Mouse (Mus musculus) heart, embryonic 11.5 days (tissue): ENCODE data around the gene Pin1. TPM values are rescaled to one million over a fixed set of nuclear protein-coding genes. Genes with fewer than 3 reads are reported as not detected.
"Not testable (repeated sequence)": the region's sequence is repeated elsewhere in the genome, so short reads cannot be mapped to it uniquely, and the experiment has no call there.

Source experiments
- ATAC-seq: fragments of 200-750 bp; cut with Nextera tagmentation; replicated peaks from 2 replicates; pipeline ENCODE4 v1.8.0; 2017; ENCODE audit warnings: moderate library complexity; ENCODE audit not compliant: insufficient number of reproducible peaks, low FRiP score, low TSS enrichment
- H3K27ac ChIP-seq: fragments of 300-500 bp; sonication (generic); 2 replicates; pipeline ENCODE4 v1.5.1; 2014; ENCODE audit warnings: mild to moderate bottlenecking, low read depth, low read length
- H3K27me3 ChIP-seq: fragments of 300-500 bp; sonication (generic); 2 replicates; pipeline ENCODE4 v1.6.1; 2014; ENCODE audit warnings: mild to moderate bottlenecking, low read length, mixed read lengths; ENCODE audit not compliant: control insufficient read depth, insufficient read depth
- H3K36me3 ChIP-seq: fragments of 300-500 bp; sonication (generic); 2 replicates; pipeline ENCODE4 v1.6.1; 2014; ENCODE audit warnings: mild to moderate bottlenecking, low read length, moderate library complexity, mixed read lengths; ENCODE audit not compliant: control insufficient read depth, insufficient read depth
- H3K4me1 ChIP-seq: fragments of 300-500 bp; sonication (generic); 2 replicates; pipeline ENCODE4 v1.6.1; 2014; ENCODE audit warnings: low read length; ENCODE audit not compliant: control insufficient read depth, insufficient read depth
- H3K4me2 ChIP-seq: fragments of 300-500 bp; sonication (generic); 2 replicates; pipeline ENCODE4 v1.6.1; 2014; ENCODE audit warnings: mild to moderate bottlenecking, moderate library complexity
- H3K4me3 ChIP-seq: fragments of 300-500 bp; sonication (generic); 2 replicates; pipeline ENCODE4 v1.5.1; 2014; ENCODE audit warnings: low read depth, low read length
- H3K9ac ChIP-seq: fragments of 300-500 bp; sonication (generic); 2 replicates; pipeline ENCODE4 v1.6.1; 2014; ENCODE audit warnings: mild to moderate bottlenecking, low read depth, low read length, moderate library complexity
- H3K9me3 ChIP-seq: fragments of 300-500 bp; sonication (generic); replicated peaks from 2 replicates; pipeline ENCODE4 v1.6.1; 2016; ENCODE audit warnings: low read length; ENCODE audit not compliant: control insufficient read depth
- WGBS: fragments of 180-500 bp; shearing (Covaris S2); extraction: QIAGEN DNeasy Blood & Tissue Kit; methylation state at CpG from one replicate; pipeline ENCODE4 v1.1.7; 2014; ENCODE audit not compliant: insufficient replicate concordance; 5-methylcytosine and 5-hydroxymethylcytosine counted together
- polyA plus RNA-seq: library from polyadenylated mRNA; unstranded; fragments of >200 nt; fragmentation: Nextera tagmentation; extraction: Ambion mirVana; gene quantifications from 2 replicates; pipeline ENCODE4 v1.2.1, GENCODE M21; 2014

The Pin1 gene
- polyA plus RNA-seq, 1 experiment from 2014 or later, result 53.1 TPM

DNA sequence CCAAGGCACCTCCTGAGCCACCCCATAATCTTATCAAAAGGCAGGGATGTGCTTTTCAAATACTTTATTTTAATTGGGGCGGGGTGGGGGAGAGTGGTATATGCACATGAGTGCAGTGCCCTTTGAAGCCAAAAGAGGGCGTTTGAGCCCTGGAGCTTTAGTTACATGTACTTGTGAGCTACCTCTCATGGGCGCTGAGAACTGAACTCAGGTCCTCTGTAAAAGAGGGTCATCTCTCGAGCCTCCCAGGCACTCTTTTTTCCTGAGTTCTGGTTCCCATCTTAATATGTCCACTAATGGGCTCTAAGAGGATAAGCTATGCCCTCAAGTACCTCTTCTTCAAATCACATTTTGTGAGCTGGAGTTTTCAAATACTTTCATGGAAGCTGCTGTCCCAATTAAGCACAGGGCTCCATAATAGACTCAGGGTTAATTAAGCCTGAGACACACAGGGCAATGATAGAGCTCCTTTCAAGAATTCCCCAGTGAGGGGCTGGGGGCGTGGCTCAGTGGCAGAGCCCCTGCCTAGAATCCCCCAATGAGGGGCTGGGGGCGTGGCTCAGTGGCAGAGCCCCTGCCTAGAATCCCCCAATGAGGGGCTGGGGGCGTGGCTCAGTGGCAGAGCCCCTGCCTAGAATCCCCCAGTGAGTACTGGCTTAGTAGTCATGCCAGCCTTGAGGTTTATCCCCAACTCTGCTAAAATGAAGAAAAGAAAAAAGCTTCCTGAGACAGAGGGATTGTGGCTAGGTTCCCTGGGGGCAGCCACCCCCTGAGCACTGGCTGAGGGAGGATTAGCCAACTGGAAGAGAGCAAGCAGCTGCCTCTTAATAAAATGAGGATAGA lies 29.9 kb downstream of the Pin1 start:
- Histone ChIP-seq H3K9ac (no peak overlapping the region), H3K27ac (no peak overlapping the region), H3K9me3 (no peaks in the 10 kb centered on the region), H3K27me3 (no peaks in the 10 kb centered on the region), H3K4me3 (no peak overlapping the region), H3K4me2 (no peak overlapping the region), H3K4me1 (no peaks in the 10 kb centered on the region), H3K36me3 (no peaks in the 10 kb centered on the region)
- 50% methylated on average over 6 of the region's 7 CpGs for WGBS
- ATAC-seq, result no peak

GRCm38 (mm10) chr9:20682389-20682722 lies 30.5 kb downstream of the Pin1 start:
- Histone ChIP-seq H3K4me2 (no peak overlapping the region), H3K36me3 (no peaks in the 10 kb centered on the region), H3K4me3 (no peak overlapping the region), H3K27ac (no peak overlapping the region), H3K9ac (no peak overlapping the region), H3K9me3 (no peaks in the 10 kb centered on the region), H3K27me3 (no peaks in the 10 kb centered on the region), H3K4me1 (no peaks in the 10 kb centered on the region)
- ATAC-seq, result no peak
- WGBS, result 67% methylated on average over 2 of the region's 2 CpGs

GRCm38 (mm10) chr9:20685081-20685861 lies 33.4 kb downstream of the Pin1 start:
- no peaks in the 10 kb centered on the region for H3K9me3 ChIP-seq
- H3K27me3 ChIP-seq, result no peaks in the 10 kb centered on the region
- H3K9ac ChIP-seq, result no peak overlapping the region
- no peak overlapping the region for H3K27ac ChIP-seq
- no peak overlapping the region for H3K4me3 ChIP-seq
- WGBS, result 50% methylated on average over 17 of the region's 17 CpGs
- no peak for ATAC-seq
- H3K4me1 ChIP-seq, result peaks cover 8% of the 10 kb centered on the region
- no peak overlapping the region for H3K4me2 ChIP-seq
- H3K36me3 ChIP-seq, result no peaks in the 10 kb centered on the region

DNA sequence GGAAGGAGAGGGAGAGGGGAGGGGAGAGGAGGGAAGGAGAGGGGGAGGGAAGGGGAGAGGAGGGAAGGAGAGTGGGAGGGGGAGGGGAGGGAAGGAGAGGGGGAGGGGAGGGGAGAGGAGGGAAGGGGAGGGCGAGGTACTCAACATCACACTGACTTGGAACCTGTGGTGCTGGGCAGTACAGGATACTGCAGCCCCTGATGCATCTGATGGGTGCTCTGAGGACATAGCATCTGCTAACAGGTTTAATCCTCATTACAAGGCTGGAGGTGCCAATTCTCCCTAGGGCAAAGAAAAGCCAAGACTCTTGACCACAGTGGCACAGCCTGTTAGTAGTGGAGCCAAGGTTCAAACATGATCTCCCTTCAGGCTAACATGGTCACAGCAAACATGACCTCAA lies 37.5 kb downstream of the Pin1 start:
- H3K4me1 ChIP-seq, result peaks cover 8% of the 10 kb centered on the region
- H3K36me3 ChIP-seq, result no peaks in the 10 kb centered on the region
- no peak overlapping the region for H3K4me3 ChIP-seq
- H3K27me3 ChIP-seq, result no peaks in the 10 kb centered on the region
- ATAC-seq, result no peak; the same call in 1 of the 2 replicates
- no peaks in the 10 kb centered on the region for H3K9me3 ChIP-seq
- 83% methylated on average over 1 of the region's 1 CpGs for WGBS
- H3K27ac ChIP-seq, result peak overlapping the region; percentile 29; the same call in 1 of the 2 replicates
- no peak overlapping the region for H3K4me2 ChIP-seq
- H3K9ac ChIP-seq, result no peak overlapping the region

GRCm38 (mm10) chr9:20689913-20690312 lies 38.0 kb downstream of the Pin1 start:
- Histone ChIP-seq H3K27ac (peak overlapping the region; percentile 29; the same call in 1 of the 2 replicates), H3K9me3 (no peaks in the 10 kb centered on the region), H3K4me3 (no peak overlapping the region), H3K36me3 (no peaks in the 10 kb centered on the region), H3K4me2 (no peak overlapping the region), H3K4me1 (peaks cover 8% of the 10 kb centered on the region), H3K27me3 (no peaks in the 10 kb centered on the region), H3K9ac (no peak overlapping the region)
- 1% methylated on average over 4 of the region's 4 CpGs for WGBS
- ATAC-seq, result no peak

GRCm38 (mm10) chr9:20690449-20690848 lies 38.6 kb downstream of the Pin1 start:
- not testable (repeated sequence) for H3K4me3 ChIP-seq, H3K4me1 ChIP-seq, H3K9ac ChIP-seq, ATAC-seq, H3K9me3 ChIP-seq, H3K27ac ChIP-seq, H3K36me3 ChIP-seq, H3K4me2 ChIP-seq, H3K27me3 ChIP-seq
- WGBS, result 87% methylated on average over 2 of the region's 2 CpGs

- no peak overlapping the region for H3K9ac ChIP-seq
- no peak for ATAC-seq
- H3K36me3 ChIP-seq, result no peaks in the 10 kb centered on the region
- no peak overlapping the region for H3K27ac ChIP-seq
- no peaks in the 10 kb centered on the region for H3K9me3 ChIP-seq
- H3K27me3 ChIP-seq, result peaks cover 6% of the 10 kb centered on the region; the same call in 1 of the 2 replicates
- H3K4me1 ChIP-seq, result peaks cover 14% of the 10 kb centered on the region
- H3K4me3 ChIP-seq, result no peak overlapping the region
- 79% methylated on average over 3 of the region's 3 CpGs for WGBS
- no peak overlapping the region for H3K4me2 ChIP-seq
Observed at GRCm38 (mm10) chr9:20692863-20693262, 41.0 kb downstream of the Pin1 start.

- Histone ChIP-seq H3K36me3 (no peaks in the 10 kb centered on the region), H3K27ac (no peak overlapping the region), H3K27me3 (peaks cover 6% of the 10 kb centered on the region; the same call in 1 of the 2 replicates), H3K4me2 (peak overlapping the region; percentile 65), H3K4me1 (peaks cover 9% of the 10 kb centered on the region), H3K9ac (peak overlapping the region; percentile 12; the same call in 1 of the 2 replicates), H3K4me3 (peak overlapping the region; percentile 26), H3K9me3 (no peaks in the 10 kb centered on the region)
- ATAC-seq, result no peak
- WGBS, result 3% methylated on average over 25 of the region's 25 CpGs
Observed at GRCm38 (mm10) chr9:20694721-20695235, 42.9 kb downstream of the Pin1 start.
